Mouse (Mus musculus) small intestine, adult 2 months (tissue): Measurements from ENCODE around the gene Traf3.

Experiments used
- CTCF ChIP-seq: fragments of 200-500 bp; IDR thresholded peaks from 2 replicates; pipeline ENCODE4 v1.5.1; 2012; ENCODE audit warnings: low read depth, mild to moderate bottlenecking, control low read depth, inconsistent platforms, low read length, moderate library complexity, mixed read lengths; ENCODE audit not compliant: insufficient replicate concordance, insufficient read length; ENCODE audit errors: extremely low read depth
- POLR2A ChIP-seq: fragments of 200-500 bp; IDR thresholded peaks from 2 replicates; pipeline ENCODE4 v1.6.1; 2012; ENCODE audit warnings: low read depth, mild to moderate bottlenecking, control low read depth, inconsistent platforms, low read length, moderate library complexity

GRCm38 (mm10) chr12:111192777-111193176 is 26.6 kb downstream of the Traf3 start:
- TF ChIP-seq POLR2A = no peak
- no peak for TF ChIP-seq CTCF
